Mouse (Mus musculus) spleen, postnatal 10 days (tissue): ENCODE results near the gene Zmym5.
A peak's percentile ranks its signal among the peaks of the same experiment; 100 is the strongest.
"Not testable (repeated sequence)": the region's sequence is repeated elsewhere in the genome, so short reads cannot be mapped to it uniquely, and the experiment has no call there.

Experiments used
- DNase-seq, 2 experiments: peaks; one replicate each; pipeline ENCODE4 v3.0.0; 2021 to 2022; ENCODE audit warnings: low spot score in 2 of 2

Zmym5 gene

DNA sequence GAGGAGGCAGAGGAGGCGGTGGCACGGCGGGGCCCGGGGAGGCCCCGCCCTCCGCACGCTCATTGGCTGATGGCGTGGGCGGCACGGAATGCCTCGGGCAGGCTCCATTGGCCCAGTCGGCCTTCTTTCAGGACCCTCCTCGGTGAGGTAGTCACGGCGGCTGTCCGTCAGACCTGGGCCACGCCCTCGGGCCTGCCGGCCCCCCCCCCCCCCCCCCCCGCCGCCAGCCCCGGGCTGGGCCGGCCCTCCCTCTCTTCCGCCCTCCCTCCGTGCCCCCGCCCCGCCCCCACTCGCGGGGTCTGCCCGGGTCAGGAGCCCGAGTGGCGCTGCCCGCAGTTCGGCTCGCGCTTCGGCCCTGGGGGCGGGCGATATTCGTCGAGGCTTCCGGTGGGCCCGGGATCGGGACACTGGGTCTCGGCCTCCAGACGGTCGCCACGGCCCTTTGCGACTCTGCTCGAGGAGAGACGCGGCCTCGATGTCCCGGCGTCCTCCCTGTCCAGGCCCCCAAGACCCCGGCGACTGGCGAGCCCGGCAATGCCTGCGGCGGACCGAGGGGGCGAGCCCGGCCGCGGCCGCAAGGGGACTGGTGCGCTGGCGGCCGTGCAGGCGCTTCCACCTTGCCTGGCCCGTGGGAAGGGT, at the start of gene Zmym5:
Gene Zmym5, minus strand, starts transcription at position 16 of the 639 bp plus-strand sequence.
- DNase-seq, result peak; percentile 83 to 92

- DNase-seq, result no peak
Observed at GRCm38 (mm10) chr14:56849681-56850080, 38.2 kb upstream of the Zmym5 start.

DNA sequence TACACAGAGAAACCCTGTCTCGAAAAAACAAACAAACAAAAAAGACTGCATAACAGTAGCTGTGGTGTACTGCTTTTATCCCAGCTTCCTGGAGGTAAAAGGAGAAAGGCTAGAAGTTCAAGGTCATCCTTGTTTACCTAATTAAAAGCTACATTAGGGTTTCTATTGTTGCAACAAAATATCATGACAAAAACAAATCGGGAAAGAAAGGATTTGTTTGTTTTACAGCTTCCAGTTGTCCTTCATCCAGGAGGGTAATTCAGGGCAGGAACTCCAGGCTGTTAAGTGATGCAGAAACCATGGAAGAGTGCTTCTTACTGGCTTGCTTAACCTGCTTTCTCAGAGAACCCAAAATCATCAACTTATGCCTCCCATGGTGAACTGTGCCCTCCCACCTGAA, 36.8 kb upstream of the Zmym5 start:
- no peak for DNase-seq

DNA sequence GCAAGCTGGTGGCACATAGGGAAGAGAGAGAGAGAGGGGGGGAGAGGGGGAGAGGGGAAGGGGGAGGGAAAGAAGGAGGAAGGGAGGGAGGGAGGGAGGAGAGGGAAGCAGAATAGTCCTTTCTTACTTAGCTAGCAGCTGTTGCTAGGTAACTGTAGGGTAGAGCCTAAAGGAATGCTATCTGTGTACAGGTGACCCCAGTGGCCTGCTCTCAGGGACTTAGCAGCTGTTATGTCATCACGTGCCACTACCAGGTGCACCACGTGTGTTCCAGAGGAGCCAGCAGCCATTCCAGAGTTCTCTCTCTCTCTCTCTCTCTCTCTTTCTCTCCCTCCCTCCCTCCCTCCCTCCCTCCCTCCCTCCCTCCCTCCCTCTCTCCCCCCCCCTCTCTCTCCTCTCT, 33.0 kb upstream of the Zmym5 start:
- no peak for DNase-seq

DNA sequence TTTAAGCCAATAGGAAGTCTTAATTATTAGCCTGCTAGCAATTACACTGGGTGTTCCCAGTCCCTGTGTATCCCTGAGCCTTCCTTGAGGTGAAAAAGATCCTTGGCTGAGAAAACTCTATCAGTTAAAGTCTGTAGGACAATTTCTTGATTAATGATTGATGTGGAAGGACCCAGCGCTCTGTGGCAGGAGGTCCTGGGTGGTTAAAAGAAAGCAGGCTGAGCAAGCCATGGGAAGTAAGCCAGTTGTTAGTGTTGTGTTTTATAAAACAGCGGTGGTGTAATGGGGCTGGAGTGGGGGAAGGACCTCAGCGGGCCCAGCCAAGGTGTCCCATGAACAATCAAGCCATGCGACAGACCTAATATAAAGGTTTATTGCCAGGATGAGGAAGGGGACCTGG, 32.5 kb upstream of the Zmym5 start:
- no peak for DNase-seq

GRCm38 (mm10) chr14:56834576-56834975, 23.1 kb upstream of the Zmym5 start:
- DNase-seq, result not testable (repeated sequence)

DNA sequence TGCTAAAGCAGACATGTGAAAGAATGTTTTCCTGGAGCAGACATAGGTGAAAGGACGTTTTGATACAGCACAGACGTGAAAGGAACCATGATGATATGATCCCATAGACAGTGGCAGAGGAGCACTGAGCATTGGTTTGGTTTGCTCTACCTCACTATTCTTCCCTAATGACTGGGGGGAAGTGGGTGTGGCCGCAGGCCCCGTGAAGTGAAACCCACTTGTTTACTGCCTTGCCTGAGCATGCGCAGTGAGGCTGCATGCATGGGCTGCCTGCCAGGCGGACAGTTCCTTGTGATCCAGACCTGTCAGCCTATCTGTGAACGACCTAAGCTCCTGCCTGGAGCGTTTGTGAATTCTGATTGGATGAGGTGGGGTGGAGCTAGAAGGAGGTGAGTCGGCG, 21.7 kb upstream of the Zmym5 start:
- DNase-seq, result peak in 1 of 2 experiments; percentile 63

DNA sequence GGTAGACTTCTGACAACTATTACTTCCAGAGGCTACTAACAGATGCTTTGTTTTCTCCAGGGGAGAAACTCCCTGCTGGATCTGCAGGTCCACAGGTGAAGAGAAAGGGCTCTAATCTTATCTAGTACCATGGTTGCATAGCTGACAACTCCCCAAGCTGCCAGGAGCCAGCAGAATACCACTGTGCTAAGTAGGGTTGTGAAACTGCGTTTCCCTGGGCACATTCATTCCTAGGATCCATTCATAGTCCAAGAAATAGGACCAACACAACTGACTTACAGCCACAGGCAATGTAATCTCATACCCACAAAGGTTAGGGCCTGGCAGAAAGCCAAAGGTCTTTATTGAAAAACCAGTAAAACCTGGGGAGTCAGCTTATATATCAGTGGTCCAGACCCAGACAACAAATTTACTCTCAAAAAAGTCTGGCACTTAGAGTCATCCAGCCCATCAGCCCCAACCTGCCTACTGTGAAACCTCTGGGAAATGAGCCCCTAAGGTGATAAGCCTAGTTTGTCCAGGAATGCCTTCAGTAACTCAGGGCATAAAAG, 21.1 kb upstream of the Zmym5 start:
- no peak for DNase-seq

- no peak for DNase-seq
Observed at GRCm38 (mm10) chr14:56832147-56832546, 20.6 kb upstream of the Zmym5 start.

- no peak for DNase-seq
Observed at GRCm38 (mm10) chr14:56830491-56831045, 19.1 kb upstream of the Zmym5 start.

- no peak for DNase-seq
Observed at GRCm38 (mm10) chr14:56824562-56824961, 13.0 kb upstream of the Zmym5 start.

DNA sequence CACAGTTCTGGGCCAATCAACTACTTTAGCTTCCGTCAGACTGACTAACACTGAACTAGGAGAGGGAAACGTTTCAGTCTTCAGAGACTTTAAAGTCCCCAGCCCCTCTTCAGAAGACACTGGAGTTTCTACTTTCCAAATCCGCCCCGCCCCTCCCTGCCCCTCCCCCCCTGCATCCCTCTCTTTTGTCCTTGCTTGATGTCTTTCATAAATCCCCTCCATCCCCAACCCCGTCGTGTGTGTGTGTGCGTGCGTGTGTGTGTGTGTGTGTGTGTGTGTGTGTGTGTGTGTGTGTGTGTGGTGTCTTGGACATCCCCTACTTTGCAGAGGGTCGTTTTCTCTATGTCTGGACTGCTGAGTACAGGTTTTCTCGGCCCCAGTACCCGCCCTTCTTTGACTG, 6.1 kb upstream of the Zmym5 start:
- DNase-seq, result no peak

DNA sequence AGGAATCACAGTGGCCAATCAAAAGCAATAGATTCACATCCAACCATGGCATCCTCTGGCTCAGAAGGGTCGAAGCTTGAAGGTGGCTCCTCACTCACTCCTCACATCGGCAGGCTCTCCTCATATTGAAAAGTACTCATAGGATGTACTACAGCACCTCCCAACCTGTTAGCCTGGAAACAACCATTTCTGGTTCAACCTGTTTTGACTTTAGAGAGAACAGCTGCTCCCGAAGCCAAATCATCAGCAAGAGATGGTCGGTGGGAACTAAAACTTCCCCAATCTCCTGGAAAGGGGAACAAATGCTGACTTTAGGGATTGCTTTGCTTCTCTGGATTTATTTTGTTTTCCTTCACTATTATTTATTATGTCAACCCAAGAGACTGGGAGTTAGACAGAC, 5.6 kb upstream of the Zmym5 start:
- no peak for DNase-seq

- no peak for DNase-seq
Observed at GRCm38 (mm10) chr14:56816541-56816940, 5.0 kb upstream of the Zmym5 start.

DNA sequence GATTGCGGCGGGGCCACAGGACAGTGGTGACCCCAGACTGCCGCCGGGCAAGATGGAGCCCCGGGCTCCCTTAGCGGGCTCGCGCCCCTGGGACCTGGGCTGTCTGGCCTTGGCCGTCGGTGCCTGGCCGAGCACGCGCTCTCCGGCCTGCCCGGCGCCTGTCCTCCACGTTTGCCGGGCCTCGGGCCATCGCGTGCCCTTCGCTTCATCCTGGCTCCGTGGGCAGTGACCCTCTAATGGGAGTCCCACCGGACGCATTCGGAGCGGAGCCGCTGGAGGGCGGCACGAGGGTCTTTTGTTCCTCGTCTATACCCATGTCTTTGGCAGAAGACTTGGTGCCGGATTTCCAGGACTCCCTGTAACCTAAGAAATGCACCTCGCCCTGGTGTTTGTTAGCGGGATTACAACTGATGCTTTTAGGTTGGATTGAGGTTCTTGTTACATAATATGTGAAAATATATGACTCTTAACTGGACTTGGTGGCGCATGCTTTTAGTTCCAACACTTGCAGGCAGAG, 1.1 kb upstream of the Zmym5 start:
- peak; percentile 77 to 83 for DNase-seq

- peak; percentile 64 to 66 for DNase-seq
Observed at GRCm38 (mm10) chr14:56810781-56811690, 480 bp downstream of the Zmym5 start.

GRCm38 (mm10) chr14:56793243-56793642, 18.3 kb downstream of the Zmym5 start:
- peak; percentile 25 to 73 for DNase-seq

DNA sequence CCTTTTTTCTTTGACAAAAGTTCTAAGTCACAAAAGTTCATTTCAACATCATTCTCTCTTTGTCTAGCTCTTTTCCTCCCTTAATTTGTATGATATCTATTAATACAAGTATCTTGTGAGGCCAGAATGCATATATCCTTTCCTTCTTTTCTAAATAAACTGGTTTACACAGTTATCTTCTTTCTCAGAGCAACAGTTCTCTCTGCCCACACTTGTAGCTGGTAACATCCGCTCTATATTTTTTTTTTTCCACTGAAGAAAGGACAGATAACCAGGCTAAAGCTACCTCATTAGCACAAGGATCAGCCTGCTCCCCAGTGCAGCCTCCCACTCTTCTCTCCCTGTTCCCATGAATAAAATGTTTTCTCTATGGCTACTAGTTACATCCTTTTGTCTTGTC, 26.9 kb downstream of the Zmym5 start:
- no peak for DNase-seq

- no peak for DNase-seq
Observed at GRCm38 (mm10) chr14:56778933-56779300, 32.6 kb downstream of the Zmym5 start.

GRCm38 (mm10) chr14:56778200-56778932, 33.1 kb downstream of the Zmym5 start, which contains the start of gene Pspc1:
TSS of gene Pspc1 (minus strand) at chr14:56778316.
- DNase-seq, result peak; percentile 95 to 98

DNA sequence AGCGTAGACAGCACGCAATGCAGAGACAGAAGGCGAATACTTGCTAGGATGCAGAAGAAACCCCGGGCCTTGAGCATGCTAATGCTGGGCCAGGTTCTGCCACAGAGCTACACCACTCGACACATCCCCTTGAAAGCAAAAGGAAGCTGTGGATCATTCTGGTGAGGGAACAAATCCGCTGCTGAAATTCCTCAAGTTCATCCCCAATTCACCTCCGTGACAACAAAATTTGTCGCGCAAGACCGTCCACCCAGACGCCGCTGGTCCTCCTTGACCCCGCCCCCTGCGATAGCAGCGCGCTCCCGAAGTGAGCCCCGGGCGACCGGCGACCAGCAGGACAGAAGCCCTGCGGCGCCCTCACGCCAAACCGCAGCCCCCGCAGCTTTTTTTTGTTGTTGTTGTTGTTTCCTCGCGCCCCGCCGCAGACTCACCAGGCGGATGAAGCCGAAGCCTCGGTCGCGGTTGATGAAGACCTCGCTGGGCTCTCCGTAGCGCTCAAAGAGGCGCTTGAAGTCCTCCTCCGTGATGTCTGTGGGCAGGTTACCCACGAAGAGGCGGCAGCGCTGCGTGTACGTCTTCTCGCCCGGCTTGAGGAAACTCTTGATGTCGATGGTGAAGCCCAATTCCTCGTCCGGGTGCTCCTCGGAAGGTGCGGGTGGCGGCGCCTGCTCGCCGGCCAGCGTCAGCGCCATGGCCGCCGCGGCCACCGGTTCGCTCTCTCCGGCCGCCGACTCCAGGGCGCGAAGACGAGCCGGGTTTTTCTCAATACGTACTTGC, 34.0 kb downstream of the Zmym5 start:
- peak; percentile 80 to 89 for DNase-seq
